Mouse (Mus musculus) erythroblast, embryonic 14.5 days (primary cell): ENCODE measurements around the gene Gdi1. TPM values are rescaled to one million over a fixed set of nuclear protein-coding genes. Genes with fewer than 3 reads are reported as not detected.
A peak's percentile ranks its signal among the peaks of the same experiment; 100 is the strongest.
"Not testable (repeated sequence)": the region's sequence is repeated elsewhere in the genome, so short reads cannot be mapped to it uniquely, and the experiment has no call there.

Experiments
- H3K27me3 ChIP-seq: 2 replicates; pipeline ENCODE4 v1.6.1; 2012; ENCODE audit warnings: inconsistent platforms; ENCODE audit not compliant: control insufficient read depth
- H3K36me3 ChIP-seq: 2 replicates; pipeline ENCODE4 v1.6.1; 2012; ENCODE audit warnings: mild to moderate bottlenecking, inconsistent platforms; ENCODE audit not compliant: control insufficient read depth
- H3K4me1 ChIP-seq: 2 replicates; pipeline ENCODE4 v1.6.1; 2012; ENCODE audit warnings: inconsistent platforms; ENCODE audit not compliant: control insufficient read depth
- H3K4me3 ChIP-seq: replicated peaks from 2 replicates; pipeline ENCODE3; 2012; ENCODE audit warnings: moderate library complexity, mild to moderate bottlenecking, inconsistent platforms
- H3K9me3 ChIP-seq: 2 replicates; pipeline ENCODE4 v1.6.1; 2012; ENCODE audit warnings: low read length, inconsistent platforms, mixed read lengths; ENCODE audit not compliant: control insufficient read depth
- GATA1 ChIP-seq: IDR thresholded peaks from 2 replicates; pipeline ENCODE4 v1.6.1; 2012; ENCODE audit warnings: low read length, inconsistent platforms, mixed read lengths
- TAL1 ChIP-seq: IDR thresholded peaks from 3 replicates; pipeline ENCODE4 v1.6.1; 2012; ENCODE audit warnings: low read length, inconsistent platforms, mixed read lengths
- polyA plus RNA-seq: library from polyadenylated mRNA; stranded (reverse); fragments of >175 nt; gene quantifications from 2 replicates; pipeline ENCODE4 v1.2.3, GENCODE M21; 2012

Gene Gdi1
- polyA plus RNA-seq, 1 experiment, result 3.4 TPM

DNA sequence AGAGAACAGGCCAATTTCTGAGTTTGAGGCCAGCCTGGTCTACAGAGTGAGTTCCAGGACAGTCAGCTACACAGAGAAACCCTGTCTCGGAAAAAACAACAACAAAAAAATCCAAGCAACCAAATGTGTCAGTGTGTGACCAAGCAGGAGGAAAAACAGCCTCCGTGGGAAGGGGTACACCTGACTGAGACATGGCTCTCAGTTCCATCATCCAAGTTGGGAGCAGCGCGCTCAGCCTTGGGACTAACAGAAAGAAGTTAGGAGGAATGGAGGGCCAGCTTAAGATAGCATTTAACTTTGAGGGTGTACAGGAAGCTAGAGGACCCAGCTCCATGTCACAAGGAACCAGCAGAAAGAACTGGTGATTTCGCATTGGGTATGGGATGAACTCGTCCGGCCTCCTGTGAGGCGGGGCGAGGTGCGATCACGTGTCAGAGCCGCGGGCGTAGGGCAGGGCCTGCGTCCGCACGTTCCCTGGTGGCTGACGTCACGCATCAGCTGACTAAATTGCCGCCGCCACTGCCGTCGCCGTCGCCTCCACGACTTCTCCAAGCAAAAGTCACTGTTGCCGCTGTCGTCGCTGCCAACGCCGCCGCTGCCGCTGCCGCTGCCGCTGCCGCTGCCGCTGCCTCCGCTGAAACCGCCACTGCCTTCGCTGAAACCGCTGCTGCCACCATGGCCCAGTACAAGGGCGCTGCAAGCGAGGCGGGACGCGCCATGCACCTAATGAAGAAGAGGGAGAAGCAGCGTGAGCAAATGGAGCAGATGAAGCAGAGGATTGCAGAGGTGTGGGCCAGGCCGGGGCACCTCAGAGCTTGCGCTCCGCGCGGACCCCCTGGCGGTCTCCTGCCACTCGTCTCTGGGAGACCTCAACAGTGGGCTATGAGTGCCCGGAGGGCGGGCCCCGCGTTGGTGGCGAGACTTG is 8.0 kb downstream of the Gdi1 start, which contains the start of gene Fam50a:
Gene Fam50a (plus strand): TSS at position 494 of the 925 bp plus-strand sequence.
- H3K27me3 ChIP-seq, result peaks cover 2% of the 10 kb centered on the region; the same call in 1 of the 2 replicates
- no peaks in the 10 kb centered on the region; the same call in 1 of the 2 replicates for H3K9me3 ChIP-seq
- peak within 1 kb of the TSS; percentile 81 for H3K4me3 ChIP-seq
- H3K4me1 ChIP-seq, result peaks cover 35% of the 10 kb centered on the region
- no peak for TF ChIP-seq TAL1
- no peak for TF ChIP-seq GATA1
- H3K36me3 ChIP-seq, result peaks cover 78% of the 10 kb centered on the region

DNA sequence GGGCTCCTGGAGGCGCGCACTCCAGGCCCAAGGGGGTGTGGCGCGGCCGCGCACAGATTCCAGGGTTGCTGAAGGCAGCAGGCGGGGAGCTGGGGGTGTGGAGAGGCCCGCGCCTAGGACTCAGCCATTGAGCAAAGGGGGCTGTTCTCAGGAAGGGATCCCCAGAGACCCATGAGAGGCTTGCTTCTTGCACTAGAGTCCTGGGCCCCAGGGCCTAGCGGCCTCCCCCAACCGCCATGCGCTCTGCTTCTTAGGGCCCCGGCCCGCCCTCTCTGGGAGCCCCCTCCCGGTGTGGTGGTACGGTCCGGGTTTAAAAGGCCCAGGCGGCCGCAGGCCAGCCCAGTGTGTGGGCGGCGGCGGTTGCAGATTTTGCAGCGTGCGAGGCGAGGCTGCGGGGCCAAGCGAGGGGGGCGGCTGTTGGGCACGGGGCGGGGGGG is 23.9 kb downstream of the Gdi1 start, which contains the start of gene Plxna3:
Gene Plxna3 (plus strand): TSS at position 342 of the 437 bp plus-strand sequence.
- no peaks in the 10 kb centered on the region for H3K27me3 ChIP-seq
- no peaks in the 10 kb centered on the region for H3K9me3 ChIP-seq
- no peak for TF ChIP-seq TAL1
- no peak for TF ChIP-seq GATA1
- no peaks in the 10 kb centered on the region; the same call in 1 of the 2 replicates for H3K36me3 ChIP-seq
- peaks cover 29% of the 10 kb centered on the region for H3K4me1 ChIP-seq
- H3K4me3 ChIP-seq, result peak within 1 kb of the TSS; percentile 53

DNA sequence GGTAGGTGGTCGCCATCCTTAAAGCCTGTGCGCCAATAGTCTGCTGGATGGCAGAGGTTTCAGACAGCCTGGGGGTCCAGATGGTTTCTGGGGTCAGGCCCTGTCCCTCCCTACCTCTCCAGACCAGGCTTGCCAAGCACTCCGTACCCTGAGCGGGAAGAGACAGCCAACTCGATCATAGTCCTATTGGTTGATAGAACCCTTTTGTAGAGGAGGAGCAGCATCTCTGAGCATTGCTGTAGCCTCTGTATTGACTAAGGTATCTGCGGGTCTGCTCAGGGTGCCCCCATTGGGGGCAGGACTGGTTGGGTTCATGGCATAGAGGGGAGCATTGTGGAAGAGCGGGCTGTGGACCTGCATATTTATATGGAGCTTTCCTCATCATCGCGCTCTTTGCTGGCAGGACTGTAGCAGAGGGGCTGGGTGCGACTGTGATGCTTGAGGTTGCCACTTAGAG is 24.4 kb downstream of the Gdi1 start:
- Histone ChIP-seq H3K27me3 (no peaks in the 10 kb centered on the region), H3K4me3 (peak overlapping the region; percentile 53), H3K4me1 (peaks cover 29% of the 10 kb centered on the region), H3K36me3 (no peaks in the 10 kb centered on the region; the same call in 1 of the 2 replicates), H3K9me3 (no peaks in the 10 kb centered on the region)
- TF ChIP-seq TAL1 (no peak), GATA1 (no peak)

DNA sequence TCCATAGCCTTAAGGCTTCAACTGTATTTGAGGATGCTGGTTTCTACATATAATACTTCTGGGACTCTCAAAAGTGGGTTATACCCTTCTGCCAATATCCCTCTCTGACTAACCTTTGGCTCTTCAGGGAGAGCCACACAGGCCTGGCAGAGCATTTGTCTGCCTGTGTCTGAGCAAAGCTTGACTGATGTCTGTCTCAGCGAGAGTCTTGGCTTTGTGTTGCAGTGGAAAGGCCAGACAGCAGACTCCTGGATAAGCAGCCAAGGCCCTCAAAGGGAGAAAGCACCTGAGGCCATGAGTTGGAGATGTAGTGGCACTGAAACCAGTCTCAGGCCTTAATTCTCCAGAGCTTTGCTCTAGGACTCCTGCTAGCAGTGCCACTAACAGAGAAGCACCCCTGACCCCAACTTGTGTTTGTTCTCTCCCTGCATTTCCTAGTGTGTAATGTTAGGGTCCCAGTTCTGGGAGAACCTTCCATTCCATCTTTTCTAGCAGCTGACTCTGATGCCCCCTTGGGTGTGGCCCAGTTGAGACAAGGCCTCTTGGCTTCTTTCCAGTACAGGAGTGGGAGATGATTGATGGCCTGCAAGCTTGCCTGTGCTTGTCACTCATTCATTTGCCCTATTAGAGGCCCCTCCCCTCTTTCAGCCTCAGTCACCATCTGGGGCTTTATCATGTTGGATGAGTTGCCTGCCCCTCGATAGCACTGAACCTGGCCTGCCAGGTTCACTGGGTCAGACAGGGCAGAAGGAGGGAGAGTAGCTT is 25.6 kb downstream of the Gdi1 start:
- Histone ChIP-seq H3K36me3 (no peaks in the 10 kb centered on the region; the same call in 1 of the 2 replicates), H3K4me3 (no peak overlapping the region), H3K4me1 (peaks cover 29% of the 10 kb centered on the region), H3K27me3 (no peaks in the 10 kb centered on the region), H3K9me3 (no peaks in the 10 kb centered on the region)
- no peak for TF ChIP-seq TAL1
- no peak for TF ChIP-seq GATA1

DNA sequence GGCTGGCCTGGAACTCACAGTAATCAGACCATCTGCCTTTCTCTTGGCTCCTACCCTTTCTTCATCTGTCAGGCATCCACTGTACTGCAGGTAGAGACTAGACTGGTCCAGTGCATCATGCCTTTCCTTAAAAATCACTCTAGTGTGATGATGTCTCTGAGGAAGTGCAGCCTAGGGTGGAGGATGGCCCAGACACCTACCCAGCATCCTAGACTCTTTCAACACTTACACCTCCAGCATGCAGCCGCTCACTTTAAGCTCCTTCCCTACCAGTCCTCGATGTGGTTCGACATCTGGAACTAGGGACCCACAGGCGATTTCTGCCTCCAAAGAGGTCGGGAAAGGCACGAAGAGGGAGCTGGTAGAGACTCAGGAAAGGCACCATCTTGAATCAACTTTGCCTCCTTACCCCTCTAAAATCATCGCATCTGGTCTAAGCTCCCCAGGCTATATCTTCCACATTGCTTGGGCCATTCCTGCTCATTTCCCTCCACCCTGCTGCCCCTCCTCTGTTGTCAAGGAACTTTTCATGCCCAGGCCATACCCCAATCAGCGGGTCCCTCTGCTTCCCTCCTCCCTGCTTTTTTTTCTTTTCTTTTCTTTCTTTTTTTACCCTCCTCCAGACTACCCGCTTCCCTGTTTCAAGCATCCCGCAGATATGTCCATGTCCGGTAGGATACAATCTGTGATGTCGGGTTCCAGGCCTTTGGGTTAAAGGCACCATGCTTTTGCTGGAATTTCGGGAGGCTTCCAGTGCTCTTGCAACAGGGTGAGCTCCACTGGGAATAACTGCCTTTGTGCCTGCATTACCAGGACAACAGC is 48.1 kb downstream of the Gdi1 start:
- Histone ChIP-seq H3K36me3 (no peaks in the 10 kb centered on the region), H3K4me1 (peaks cover 7% of the 10 kb centered on the region), H3K9me3 (no peaks in the 10 kb centered on the region), H3K27me3 (no peaks in the 10 kb centered on the region; the same call in 1 of the 2 replicates), H3K4me3 (peak overlapping the region; percentile 69)
- TF ChIP-seq TAL1, result no peak

DNA sequence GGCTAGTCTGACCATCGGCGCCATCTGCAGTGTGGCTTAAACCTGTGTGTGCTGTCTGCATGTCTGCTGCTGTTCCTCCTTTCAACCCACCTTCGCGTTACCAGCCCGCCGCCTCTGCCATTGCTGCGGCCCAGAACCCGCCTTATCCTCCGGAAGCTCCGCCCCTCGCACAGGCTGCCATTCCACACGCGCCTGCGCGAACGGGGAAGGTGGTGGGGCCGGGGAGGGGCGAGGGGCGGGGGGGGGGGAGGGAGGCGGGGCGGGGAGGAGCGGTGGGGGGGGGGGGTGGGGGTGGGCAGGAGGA is 48.6 kb downstream of the Gdi1 start, which contains the start of gene Lage3:
Gene Lage3 (minus strand): TSS at position 152 of the 304 bp plus-strand sequence.
- Histone ChIP-seq H3K27me3 (no peaks in the 10 kb centered on the region; the same call in 1 of the 2 replicates), H3K4me1 (peaks cover 7% of the 10 kb centered on the region), H3K9me3 (no peaks in the 10 kb centered on the region), H3K36me3 (no peaks in the 10 kb centered on the region), H3K4me3 (peak within 1 kb of the TSS; percentile 69)
- TF ChIP-seq GATA1 (no peak), TAL1 (no peak)

DNA sequence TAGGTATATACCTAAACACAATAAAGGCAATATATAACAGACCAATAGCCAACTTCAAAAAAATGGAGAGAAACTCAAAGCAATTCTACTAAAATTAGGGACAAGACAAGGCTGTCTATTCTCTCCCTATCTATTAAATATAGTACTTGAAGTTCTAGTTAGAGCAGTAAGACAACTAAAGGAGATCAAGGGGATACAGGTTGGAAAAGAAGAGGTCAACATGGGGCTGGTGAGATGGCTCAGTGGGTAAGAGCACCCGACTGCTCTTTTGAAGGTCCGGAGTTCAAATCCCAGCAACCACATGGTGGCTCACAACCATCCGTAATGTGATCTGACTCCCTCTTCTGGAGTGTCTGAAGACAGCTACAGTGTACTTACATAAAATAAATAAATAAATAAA is 52.3 kb downstream of the Gdi1 start:
- not testable (repeated sequence) for H3K4me1 ChIP-seq, H3K27me3 ChIP-seq, H3K4me3 ChIP-seq, H3K36me3 ChIP-seq, H3K9me3 ChIP-seq

DNA sequence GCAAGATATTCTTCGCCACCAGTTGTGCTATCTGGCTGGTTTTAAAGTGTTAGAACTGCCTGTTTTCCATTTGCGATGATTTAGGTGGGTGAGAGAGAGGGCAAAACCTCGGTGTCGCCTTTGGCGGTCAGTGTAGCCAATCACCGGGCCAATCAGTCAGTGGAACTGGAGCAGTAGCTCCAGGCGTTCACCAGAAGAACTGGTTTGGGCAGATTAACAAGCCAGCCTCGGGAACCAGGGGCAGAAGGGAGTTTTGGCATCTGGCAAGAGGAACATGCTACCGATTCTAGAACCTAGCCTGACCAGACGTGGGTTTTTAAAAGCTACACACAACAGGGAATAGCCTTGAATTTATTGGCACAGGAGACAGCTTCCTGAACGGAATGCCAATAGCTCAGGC is 54.4 kb downstream of the Gdi1 start:
- Histone ChIP-seq H3K27me3 (peaks cover 4% of the 10 kb centered on the region), H3K9me3 (no peaks in the 10 kb centered on the region), H3K4me1 (no peaks in the 10 kb centered on the region), H3K36me3 (no peaks in the 10 kb centered on the region), H3K4me3 (no peak overlapping the region)
- TF ChIP-seq TAL1 (no peak), GATA1 (no peak)

Other genes starting within 250 kb of the Gdi1 start
- not detected in 2 replicates for gene Opn1mw, start 177.5 kb upstream of the Gdi1 start, polyA plus RNA-seq
- gene Mecp2, start 169.6 kb upstream of the Gdi1 start, polyA plus RNA-seq, result 4.4 and 5.4 TPM in 2 replicates
- not detected in 2 replicates for gene Tex28, start 137.2 kb upstream of the Gdi1 start, polyA plus RNA-seq
- not detected in 2 replicates for gene Tktl1, start 127.7 kb upstream of the Gdi1 start, polyA plus RNA-seq
- 0.80 and 0.87 TPM in 2 replicates for gene Flna, start 55.2 kb upstream of the Gdi1 start, polyA plus RNA-seq
- 2.0 and 2.5 TPM in 2 replicates for gene Emd, start 50.3 kb upstream of the Gdi1 start, polyA plus RNA-seq
- gene Rpl10, start 34.2 kb upstream of the Gdi1 start, polyA plus RNA-seq, result 129 and 134 TPM in 2 replicates
- 1.3 and 2.1 TPM in 2 replicates for gene Taz, start 23.1 kb upstream of the Gdi1 start, polyA plus RNA-seq
- gene Dnase1l1, start 22.7 kb upstream of the Gdi1 start, polyA plus RNA-seq, result 0.25 and 0.32 TPM in 2 replicates
- 2.6 and 2.8 TPM in 2 replicates for gene Atp6ap1, start 7.9 kb upstream of the Gdi1 start, polyA plus RNA-seq
- gene Fam50a, start 8.0 kb downstream of the Gdi1 start, polyA plus RNA-seq, result 4.8 and 5.6 TPM in 2 replicates
- 0.01 and 0.02 TPM in 2 replicates for gene Plxna3, start 24.1 kb downstream of the Gdi1 start, polyA plus RNA-seq
- gene Lage3, start 48.6 kb downstream of the Gdi1 start, polyA plus RNA-seq, result 0.85 and 1.0 TPM in 2 replicates
- gene Ubl4a, start 68.2 kb downstream of the Gdi1 start, polyA plus RNA-seq, result 3.5 and 5.0 TPM in 2 replicates
- gene Slc10a3, start 68.4 kb downstream of the Gdi1 start, polyA plus RNA-seq, result 0.06 and 0.07 TPM in 2 replicates
- gene Fam3a, start 88.3 kb downstream of the Gdi1 start, polyA plus RNA-seq, result 0.35 and 0.84 TPM in 2 replicates
- 1.5 and 2.3 TPM in 2 replicates for gene Ikbkg, start 88.3 kb downstream of the Gdi1 start, polyA plus RNA-seq
- 2.0 and 2.2 TPM in 2 replicates for gene G6pdx, start 124.2 kb downstream of the Gdi1 start, polyA plus RNA-seq
- gene Gm6880, start 176.4 kb downstream of the Gdi1 start, polyA plus RNA-seq, result not detected in 2 replicates